Mouse (Mus musculus) heart, adult 2 months (tissue): ENCODE results near the gene Rassf3. TPM values are rescaled to one million over a fixed set of nuclear protein-coding genes. Genes with fewer than 3 reads are reported as not detected.

ENCODE experiments used
- DNase-seq, 2 experiments: peaks; one replicate each; pipeline ENCODE4 v3.0.0; 2021
- H3K27ac ChIP-seq: fragments of 200-600 bp; 2 replicates; pipeline ENCODE4 v1.8.1; 2022
- H3K27me3 ChIP-seq: fragments of 200-500 bp; 2 replicates; pipeline ENCODE4 v1.6.1; 2012; ENCODE audit warnings: mild to moderate bottlenecking, low read length, inconsistent platforms, mixed read lengths; ENCODE audit not compliant: control insufficient read depth, insufficient read depth
- H3K36me3 ChIP-seq: fragments of 200-500 bp; 2 replicates; pipeline ENCODE4 v1.6.1; 2012; ENCODE audit warnings: low read length, inconsistent platforms; ENCODE audit not compliant: control insufficient read depth, insufficient read depth
- H3K4me1 ChIP-seq: fragments of 200-500 bp; 2 replicates; pipeline ENCODE4 v1.6.1; 2011; ENCODE audit warnings: low read length; ENCODE audit not compliant: control insufficient read depth, insufficient read depth
- H3K4me3 ChIP-seq: fragments of 200-600 bp; 2 replicates; pipeline ENCODE4 v1.8.1; 2022
- H3K79me2 ChIP-seq: fragments of 200-500 bp; replicated peaks from 2 replicates; pipeline ENCODE4 v1.6.1; 2012; ENCODE audit warnings: mild to moderate bottlenecking, inconsistent platforms, low read length, moderate library complexity, mixed read lengths; ENCODE audit not compliant: control insufficient read depth, insufficient read depth
- H3K9ac ChIP-seq: fragments of 200-500 bp; 2 replicates; pipeline ENCODE4 v1.6.1; 2012; ENCODE audit warnings: low read depth, mild to moderate bottlenecking, control low read depth, inconsistent platforms, low read length, mixed read lengths
- CTCF ChIP-seq: fragments of 200-600 bp; IDR thresholded peaks from 2 replicates; pipeline ENCODE4 v1.8.1; 2022; ENCODE audit warnings: antibody characterized with exemption, mild to moderate bottlenecking, moderate library complexity
- EP300 ChIP-seq: fragments of 200-500 bp; IDR thresholded peaks from 2 replicates; pipeline ENCODE4 v1.6.1; 2011; ENCODE audit warnings: low read depth, low read length, control low read depth; ENCODE audit not compliant: insufficient read depth
- POLR2A ChIP-seq: fragments of 200-500 bp; IDR thresholded peaks from 2 replicates; pipeline ENCODE4 v1.6.1; 2011; ENCODE audit warnings: mild to moderate bottlenecking, low read depth, low read length, control low read depth; ENCODE audit not compliant: insufficient read depth
- WGBS: fragments of 180-500 bp; shearing (Covaris S2); methylation state at CpG from one replicate; pipeline ENCODE4 v1.1.7; 2018; 5-methylcytosine and 5-hydroxymethylcytosine counted together
- intact Hi-C: fragments of 180-260 bp; cut with DNase I; formaldehyde crosslinking; loops from one replicate; pipeline ENCODE4 v1.15.1; 2025
- polyA plus RNA-seq: library from polyadenylated mRNA; depleted of rRNA; stranded (reverse); fragments of >200 nt; gene quantifications from 2 replicates; pipeline ENCODE4 v1.2.3, GENCODE M21; 2012
- total RNA-seq, 2 experiments: library from RNA; stranded (reverse); gene quantifications; 2 replicates each; pipeline ENCODE4 v1.2.3; 2021

The Rassf3 gene
- total and polyA plus RNA-seq, 3 experiments: 69.4 to 135 (median 134) TPM

DNA sequence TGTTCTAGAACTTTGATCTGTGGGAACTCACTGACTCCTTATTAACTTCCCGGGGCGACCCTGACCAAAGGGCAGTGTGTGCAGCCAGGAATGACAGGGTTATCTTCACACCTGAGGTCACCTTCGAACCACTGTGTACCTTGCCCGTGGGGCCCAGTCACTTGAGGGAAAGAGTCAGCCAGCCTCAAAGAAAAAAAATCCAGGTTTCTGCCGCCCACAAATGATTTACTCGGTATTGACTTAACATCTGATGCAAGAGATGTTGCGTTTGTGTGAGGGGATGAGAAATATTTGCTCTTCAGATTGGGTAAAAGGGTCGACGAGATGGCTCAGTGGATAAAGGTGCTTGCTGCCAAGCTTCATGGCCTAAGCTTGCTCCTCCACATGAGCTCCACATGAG lies 10.2 kb upstream of the Rassf3 start:
- no peak for DNase-seq
- no peak overlapping the region for H3K4me3 ChIP-seq

DNA sequence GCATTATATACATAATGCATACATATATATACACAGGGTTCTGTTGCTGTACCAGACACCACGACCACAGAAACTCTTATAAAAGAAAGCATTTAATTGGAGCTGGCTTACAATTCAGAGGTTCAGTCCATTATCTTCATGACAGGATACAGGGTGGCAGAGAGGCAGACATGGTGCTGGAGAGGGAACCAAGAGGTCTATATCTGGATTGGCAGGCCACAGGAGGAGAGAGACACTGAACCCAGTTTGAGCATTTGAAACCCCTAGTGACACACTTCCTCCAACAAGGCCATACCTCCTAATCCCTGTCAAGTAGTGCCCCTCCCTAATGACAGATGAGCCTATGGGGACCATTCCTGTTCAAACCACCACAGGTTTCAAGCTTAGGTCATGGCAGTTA lies 7.2 kb upstream of the Rassf3 start:
- intact Hi-C loops: no loop called here
- Histone ChIP-seq H3K79me2 (no peaks in the 10 kb centered on the region), H3K36me3 (no peaks in the 10 kb centered on the region), H3K4me3 (no peak overlapping the region), H3K27me3 (no peaks in the 10 kb centered on the region), H3K27ac (no peak overlapping the region), H3K4me1 (no peaks in the 10 kb centered on the region), H3K9ac (no peak overlapping the region)
- DNase-seq: no peak
- 77% methylated on average over 1 of the region's 1 CpGs for WGBS
- TF ChIP-seq POLR2A: no peak
- no peak for TF ChIP-seq CTCF
- no peak for TF ChIP-seq EP300

More for the DNA sequence above, 10.2 kb upstream of the Rassf3 start:
- no peaks in the 10 kb centered on the region for H3K36me3 ChIP-seq
- H3K79me2 ChIP-seq: no peaks in the 10 kb centered on the region
- intact Hi-C loops: no loop called here
- H3K27ac ChIP-seq: no peak overlapping the region
- no peak overlapping the region for H3K9ac ChIP-seq
- H3K4me1 ChIP-seq: peaks cover 2% of the 10 kb centered on the region; the same call in 1 of the 2 replicates
- WGBS: 84% methylated on average over 9 of the region's 9 CpGs
- no peaks in the 10 kb centered on the region for H3K27me3 ChIP-seq
- TF ChIP-seq POLR2A (no peak), EP300 (no peak), CTCF (no peak)

DNA sequence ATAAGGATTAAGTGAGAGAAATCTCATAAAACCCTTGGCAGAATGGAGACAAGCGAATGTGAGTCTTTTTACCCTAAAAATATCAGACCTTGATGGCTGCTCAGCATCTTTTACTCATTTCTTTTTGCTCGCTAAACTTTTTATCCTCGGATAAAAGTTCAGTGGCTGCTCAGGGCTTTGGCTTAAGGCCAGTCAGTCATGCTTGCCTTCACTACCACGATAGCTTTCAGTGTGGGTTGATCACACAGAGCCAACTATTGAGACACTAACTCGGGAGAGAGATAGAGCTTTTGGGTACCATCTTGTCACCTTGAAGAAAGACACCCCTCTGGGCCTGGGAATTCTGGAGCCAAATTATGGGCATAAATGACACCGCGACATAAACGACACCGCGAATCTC lies 5.0 kb upstream of the Rassf3 start:
- H3K9ac ChIP-seq: no peak overlapping the region
- intact Hi-C loops: no loop called here
- no peak for TF ChIP-seq EP300
- TF ChIP-seq CTCF: no peak
- no peak for TF ChIP-seq POLR2A
- H3K27ac ChIP-seq: no peak overlapping the region
- 84% methylated on average over 10 of the region's 10 CpGs for WGBS
- H3K27me3 ChIP-seq: no peaks in the 10 kb centered on the region
- no peaks in the 10 kb centered on the region; the same call in 1 of the 2 replicates for H3K4me1 ChIP-seq
- H3K79me2 ChIP-seq: no peaks in the 10 kb centered on the region
- H3K4me3 ChIP-seq: no peak overlapping the region
- H3K36me3 ChIP-seq: no peaks in the 10 kb centered on the region
- no peak for DNase-seq

DNA sequence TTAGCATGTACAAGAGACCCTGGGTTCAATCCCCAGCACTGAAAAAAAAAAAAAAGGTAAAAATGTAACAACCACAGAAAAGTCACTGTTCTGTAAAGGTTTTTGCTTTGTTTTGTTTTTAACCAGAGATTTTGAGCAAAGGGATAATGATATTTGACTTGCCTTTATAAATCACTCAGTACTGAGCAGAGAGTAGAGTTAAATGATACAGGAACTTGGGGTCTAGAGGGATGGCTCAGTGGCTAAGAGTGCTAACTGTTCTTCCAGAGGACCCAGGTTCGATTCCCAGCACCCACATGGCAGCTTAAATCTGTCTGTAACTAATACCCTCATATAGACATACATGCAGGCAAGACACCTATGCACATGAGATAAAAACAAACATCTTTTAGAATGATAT lies 3.8 kb upstream of the Rassf3 start:
- H3K9ac ChIP-seq: no peak overlapping the region
- WGBS: 95% methylated on average over 1 of the region's 1 CpGs
- intact Hi-C loops: no loop called here
- H3K36me3 ChIP-seq: no peaks in the 10 kb centered on the region
- no peak overlapping the region for H3K27ac ChIP-seq
- no peaks in the 10 kb centered on the region for H3K79me2 ChIP-seq
- TF ChIP-seq POLR2A (no peak), EP300 (no peak), CTCF (no peak)
- H3K4me1 ChIP-seq: no peaks in the 10 kb centered on the region; the same call in 1 of the 2 replicates
- no peak overlapping the region for H3K4me3 ChIP-seq
- no peaks in the 10 kb centered on the region for H3K27me3 ChIP-seq
- no peak for DNase-seq

DNA sequence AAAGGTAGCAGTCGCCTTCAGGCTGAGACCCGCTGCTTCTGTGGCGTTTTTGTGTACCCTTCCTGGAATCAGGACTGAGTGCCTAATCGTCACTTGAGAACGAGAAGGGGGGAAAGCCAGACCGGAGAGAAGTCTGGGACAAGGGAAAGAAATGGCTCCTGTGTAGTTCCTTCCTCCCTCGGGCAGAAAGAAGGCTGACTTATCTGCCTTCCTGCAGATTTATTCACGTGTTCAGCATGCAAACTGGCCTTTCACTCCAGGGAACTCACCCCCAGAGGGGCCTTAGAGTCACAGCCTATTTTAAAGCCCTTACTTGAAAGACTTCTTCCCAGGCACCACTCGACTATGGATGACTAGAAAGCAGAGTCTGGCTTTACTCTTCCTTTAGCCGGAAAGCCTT lies 1.3 kb upstream of the Rassf3 start:
- WGBS: 33% methylated on average over 10 of the region's 10 CpGs

DNA sequence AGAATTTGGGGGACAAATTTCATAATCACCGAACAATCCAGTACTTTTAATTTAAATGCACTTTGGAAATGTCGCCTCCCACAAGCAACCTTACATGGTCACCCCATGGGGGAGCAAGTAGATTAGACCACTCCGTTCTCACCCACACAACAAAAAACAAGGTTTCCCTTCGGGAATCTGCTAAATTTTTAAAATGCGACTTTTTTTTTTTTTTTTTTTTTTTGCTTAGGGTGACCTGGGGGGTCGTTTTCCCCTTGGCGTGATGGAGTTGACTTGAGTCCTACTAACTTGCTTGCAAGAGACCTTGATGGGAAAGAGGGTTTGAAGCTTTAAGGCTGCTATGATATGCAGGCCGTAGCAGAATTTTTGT lies 806 bp upstream of the Rassf3 start:
- no peak for DNase-seq
- WGBS: 20% methylated on average over 8 of the region's 8 CpGs
- intact Hi-C loops: loop anchor here (1.0 to 2.0 kb wide), 3 partner anchors 34 to 68 kb away; no protein-coding TSS in a partner anchor
- Histone ChIP-seq H3K27ac (peak overlapping the region; percentile 86), H3K4me3 (peak overlapping the region; percentile 55), H3K79me2 (peaks cover 5% of the 10 kb centered on the region), H3K36me3 (no peaks in the 10 kb centered on the region), H3K9ac (no peak overlapping the region), H3K27me3 (no peaks in the 10 kb centered on the region), H3K4me1 (peaks cover 7% of the 10 kb centered on the region)
- TF ChIP-seq CTCF: no peak
- no peak for TF ChIP-seq POLR2A
- no peak for TF ChIP-seq EP300

More for the DNA sequence above, 1.3 kb upstream of the Rassf3 start:
- Histone ChIP-seq H3K79me2 (peaks cover 3% of the 10 kb centered on the region), H3K27ac (peak overlapping the region; percentile 86; the same call in 1 of the 2 replicates), H3K4me1 (peaks cover 4% of the 10 kb centered on the region), H3K9ac (no peak overlapping the region), H3K4me3 (no peak overlapping the region), H3K36me3 (no peaks in the 10 kb centered on the region), H3K27me3 (no peaks in the 10 kb centered on the region)
- peak in 1 of 2 experiments; percentile 14 for DNase-seq
- TF ChIP-seq CTCF: no peak
- intact Hi-C loops: loop anchor here (1.0 to 2.0 kb wide), 2 partner anchors 33 to 68 kb away; no protein-coding TSS in a partner anchor
